Mouse (Mus musculus) stomach, embryonic 14.5 days (tissue): Measurements from ENCODE around the gene Sv2c. TPM values are rescaled to one million over a fixed set of nuclear protein-coding genes. Genes with fewer than 3 reads are reported as not detected.

Experiments used
- ATAC-seq: fragments of 200-750 bp; cut with Nextera tagmentation; 2 replicates; pipeline ENCODE4 v1.8.0; 2017; ENCODE audit warnings: low read depth, moderate TSS enrichment; ENCODE audit not compliant: insufficient number of reproducible peaks, insufficient read depth, low FRiP score
- H3K27ac ChIP-seq: fragments of 300-500 bp; sonication (generic); 2 replicates; pipeline ENCODE4 v1.5.1; 2014; ENCODE audit warnings: mild to moderate bottlenecking, low read length, moderate library complexity, mixed read lengths
- H3K27me3 ChIP-seq: fragments of 300-500 bp; sonication (generic); 2 replicates; pipeline ENCODE4 v1.6.1; 2014; ENCODE audit warnings: low read length, control low read depth, mixed read lengths; ENCODE audit not compliant: control insufficient read depth, insufficient read depth
- H3K36me3 ChIP-seq: fragments of 300-500 bp; sonication (generic); 2 replicates; pipeline ENCODE4 v1.6.1; 2014; ENCODE audit warnings: mild to moderate bottlenecking, control low read depth, low read length, moderate library complexity, mixed read lengths; ENCODE audit not compliant: control insufficient read depth, insufficient read depth
- H3K4me1 ChIP-seq: fragments of 300-500 bp; sonication (generic); 2 replicates; pipeline ENCODE4 v1.6.1; 2014; ENCODE audit warnings: low read length, control low read depth, mixed read lengths; ENCODE audit not compliant: control insufficient read depth, insufficient read depth
- H3K4me2 ChIP-seq: fragments of 300-500 bp; sonication (generic); replicated peaks from 2 replicates; pipeline ENCODE4 v1.6.1; 2014; ENCODE audit warnings: low read depth, low read length, control low read depth
- H3K4me3 ChIP-seq: fragments of 300-500 bp; sonication (generic); 2 replicates; pipeline ENCODE4 v1.5.1; 2014; ENCODE audit warnings: low read depth, low read length, control low read depth
- H3K9ac ChIP-seq: fragments of 300-500 bp; sonication (generic); replicated peaks from 2 replicates; pipeline ENCODE4 v1.6.1; 2014; ENCODE audit warnings: low read depth, mild to moderate bottlenecking, control low read depth, low read length, moderate library complexity, mixed read lengths
- H3K9me3 ChIP-seq: fragments of 300-500 bp; sonication (generic); 2 replicates; pipeline ENCODE4 v1.6.1; 2016; ENCODE audit warnings: low read depth, low read length, control low read depth; ENCODE audit not compliant: control insufficient read depth
- WGBS: fragments of 180-500 bp; shearing (Covaris S2); extraction: QIAGEN DNeasy Blood & Tissue Kit; methylation state at CpG from one replicate; pipeline ENCODE4 v1.1.7; 2014; 5-methylcytosine and 5-hydroxymethylcytosine counted together
- polyA plus RNA-seq: library from polyadenylated mRNA; unstranded; fragments of >200 nt; fragmentation: Nextera tagmentation; extraction: Ambion mirVana; gene quantifications from 2 replicates; pipeline ENCODE4 v1.2.1, GENCODE M21; 2014

The Sv2c gene
- 2.7 and 4.0 TPM in 2 replicates for polyA plus RNA-seq

DNA sequence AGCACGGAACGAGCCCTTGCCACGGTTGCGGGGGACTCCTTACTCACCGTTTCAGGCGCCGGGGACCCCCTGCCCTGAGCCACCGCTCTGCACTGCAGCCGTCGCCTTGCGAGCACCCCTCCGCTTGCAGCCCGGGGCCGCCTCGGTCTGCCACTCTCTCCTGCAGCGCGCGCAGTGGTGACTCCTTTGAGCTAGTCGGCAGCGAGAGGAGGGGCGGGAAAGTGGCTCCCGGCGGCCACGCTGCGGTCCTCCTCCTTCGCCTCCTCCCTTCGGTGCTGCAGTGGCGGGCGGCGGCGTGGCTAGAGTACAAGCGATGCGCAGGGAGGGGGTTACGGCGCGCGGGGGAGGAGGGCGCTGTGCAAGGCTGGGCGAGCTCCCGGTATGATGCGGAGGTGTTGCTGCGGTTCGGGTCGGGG lies at the start of gene Sv2c:
Gene Sv2c (minus strand): TSS at position 177 of the 416 bp plus-strand sequence.
- Histone ChIP-seq H3K4me2 (peak within 1 kb of the TSS; percentile 74), H3K4me1 (0 out of 2 replicates have a peak, but pooled peaks cover 5% of the 10 kb centered on the region), H3K9me3 (no peaks in the 10 kb centered on the region), H3K36me3 (no peaks in the 10 kb centered on the region), H3K9ac (no peak within 1 kb of the TSS), H3K27me3 (peaks cover 29% of the 10 kb centered on the region), H3K4me3 (peak within 1 kb of the TSS; percentile 43), H3K27ac (no peak within 1 kb of the TSS)
- WGBS: under 1% methylated on average over 42 of the region's 44 CpGs
- ATAC-seq: peak; percentile 57

DNA sequence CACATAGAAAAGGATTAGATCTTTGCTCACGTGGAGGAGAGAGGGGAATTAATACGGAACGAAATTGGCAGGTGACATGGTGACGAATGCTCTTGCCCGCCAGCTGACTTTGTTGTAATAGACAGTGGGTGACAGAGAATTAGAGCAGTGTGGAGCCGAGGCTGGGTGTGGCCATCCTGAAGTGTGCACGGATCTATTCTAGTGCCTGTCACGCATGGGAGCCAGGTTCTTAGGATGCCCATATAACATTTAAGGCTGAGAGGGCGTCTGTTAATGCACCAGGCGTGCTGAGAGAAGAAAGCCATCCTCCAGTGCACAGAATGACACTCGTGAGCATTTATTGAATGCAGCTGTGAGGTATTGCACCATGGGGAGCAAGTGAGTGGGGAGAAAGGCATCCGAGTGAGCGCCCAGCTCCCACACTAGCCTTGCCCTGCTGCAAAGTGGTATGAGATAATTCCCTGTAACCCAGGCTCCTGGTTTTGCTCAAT lies 48.3 kb upstream of the Sv2c start:
- H3K4me3 ChIP-seq: no peak overlapping the region
- no peak overlapping the region for H3K27ac ChIP-seq
- no peak for ATAC-seq
- WGBS: 73% methylated on average over 13 of the region's 13 CpGs
- H3K27me3 ChIP-seq: no peaks in the 10 kb centered on the region
- no peak overlapping the region for H3K9ac ChIP-seq
- no peak overlapping the region for H3K4me2 ChIP-seq
- no peaks in the 10 kb centered on the region for H3K4me1 ChIP-seq
- no peaks in the 10 kb centered on the region for H3K9me3 ChIP-seq
- no peaks in the 10 kb centered on the region for H3K36me3 ChIP-seq

DNA sequence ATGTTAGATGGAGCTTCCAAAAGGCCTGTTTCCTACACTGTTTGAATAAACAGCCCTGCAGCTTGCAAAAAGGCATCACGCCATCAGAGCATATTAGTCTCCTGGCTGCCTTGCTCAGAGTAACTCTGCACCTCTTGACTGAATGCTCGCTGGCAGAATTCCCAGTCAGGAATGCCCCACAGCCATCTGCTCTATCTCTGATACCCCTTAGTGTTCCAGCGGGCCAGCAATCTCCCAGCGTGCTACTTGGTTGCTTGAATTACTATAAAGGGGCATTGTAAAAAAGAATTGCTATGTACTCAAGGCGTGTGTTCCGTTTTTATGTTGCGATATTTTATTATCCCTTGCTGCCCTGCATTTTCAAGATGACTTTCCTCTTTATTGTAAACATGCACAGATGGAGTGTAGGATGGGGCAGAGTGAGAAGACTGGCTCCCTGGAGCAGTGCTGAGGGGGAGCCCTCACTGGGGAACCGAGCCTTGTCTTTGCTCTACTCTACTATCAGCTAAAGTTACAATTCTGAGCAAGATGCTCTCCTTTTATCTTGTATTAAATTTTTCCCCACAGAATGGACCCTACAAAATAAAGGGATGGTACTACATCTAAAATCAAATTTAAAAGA lies 43.3 kb upstream of the Sv2c start:
- Histone ChIP-seq H3K27ac (no peak overlapping the region; the same call in 1 of the 2 replicates), H3K9ac (no peak overlapping the region), H3K9me3 (no peaks in the 10 kb centered on the region), H3K4me3 (no peak overlapping the region), H3K4me2 (no peak overlapping the region), H3K27me3 (no peaks in the 10 kb centered on the region), H3K4me1 (no peaks in the 10 kb centered on the region), H3K36me3 (no peaks in the 10 kb centered on the region)
- peak; percentile 61; the same call in 1 of the 2 replicates for ATAC-seq
- WGBS: 41% methylated on average over 8 of the region's 8 CpGs

DNA sequence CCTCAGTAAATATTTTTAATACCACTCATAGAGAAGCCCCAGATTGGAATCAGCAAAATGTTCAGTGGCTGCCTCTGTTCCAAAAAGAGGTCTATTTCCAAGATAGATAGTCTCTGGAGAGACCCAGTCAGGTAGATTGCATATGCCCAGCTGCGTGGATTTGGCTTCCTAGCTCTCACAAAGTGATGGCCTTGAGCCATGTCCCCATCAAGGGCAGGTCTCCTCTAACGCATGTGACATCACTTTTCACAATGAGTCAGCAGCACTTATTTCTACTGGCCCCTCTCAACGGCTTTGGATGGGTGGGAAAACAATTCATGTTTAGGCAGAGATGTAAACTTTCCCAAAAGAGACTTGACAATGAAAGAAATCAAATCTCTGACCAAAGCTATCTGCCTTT lies 41.3 kb upstream of the Sv2c start:
- Histone ChIP-seq H3K27me3 (no peaks in the 10 kb centered on the region), H3K9me3 (no peaks in the 10 kb centered on the region), H3K4me3 (no peak overlapping the region), H3K36me3 (no peaks in the 10 kb centered on the region), H3K4me2 (no peak overlapping the region), H3K9ac (no peak overlapping the region), H3K4me1 (no peaks in the 10 kb centered on the region), H3K27ac (no peak overlapping the region)
- no peak for ATAC-seq
- WGBS: 64% methylated on average over 3 of the region's 3 CpGs

DNA sequence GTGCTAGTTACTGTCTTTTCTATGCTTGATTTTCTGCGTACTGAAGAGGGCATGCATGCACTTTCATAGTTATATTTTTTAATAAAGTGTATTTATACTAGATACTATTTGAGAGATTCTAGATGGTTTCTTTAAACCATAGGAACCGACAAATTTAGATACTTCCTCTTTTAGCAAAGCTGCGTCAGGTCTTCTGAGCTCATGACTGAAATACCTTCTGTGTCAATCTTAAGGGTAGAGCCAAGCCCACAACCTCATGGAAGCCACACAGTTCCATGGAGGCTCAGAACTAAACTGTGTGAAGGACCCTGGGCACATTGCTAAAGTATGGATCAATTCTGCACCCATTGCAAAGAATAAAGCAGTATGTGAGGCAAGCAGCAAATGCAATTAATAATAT lies 39.9 kb upstream of the Sv2c start:
- Histone ChIP-seq H3K27me3 (no peaks in the 10 kb centered on the region), H3K4me3 (no peak overlapping the region), H3K4me1 (no peaks in the 10 kb centered on the region), H3K27ac (no peak overlapping the region), H3K4me2 (no peak overlapping the region), H3K36me3 (no peaks in the 10 kb centered on the region), H3K9me3 (no peaks in the 10 kb centered on the region), H3K9ac (no peak overlapping the region)
- 85% methylated on average over 3 of the region's 3 CpGs for WGBS
- no peak for ATAC-seq

DNA sequence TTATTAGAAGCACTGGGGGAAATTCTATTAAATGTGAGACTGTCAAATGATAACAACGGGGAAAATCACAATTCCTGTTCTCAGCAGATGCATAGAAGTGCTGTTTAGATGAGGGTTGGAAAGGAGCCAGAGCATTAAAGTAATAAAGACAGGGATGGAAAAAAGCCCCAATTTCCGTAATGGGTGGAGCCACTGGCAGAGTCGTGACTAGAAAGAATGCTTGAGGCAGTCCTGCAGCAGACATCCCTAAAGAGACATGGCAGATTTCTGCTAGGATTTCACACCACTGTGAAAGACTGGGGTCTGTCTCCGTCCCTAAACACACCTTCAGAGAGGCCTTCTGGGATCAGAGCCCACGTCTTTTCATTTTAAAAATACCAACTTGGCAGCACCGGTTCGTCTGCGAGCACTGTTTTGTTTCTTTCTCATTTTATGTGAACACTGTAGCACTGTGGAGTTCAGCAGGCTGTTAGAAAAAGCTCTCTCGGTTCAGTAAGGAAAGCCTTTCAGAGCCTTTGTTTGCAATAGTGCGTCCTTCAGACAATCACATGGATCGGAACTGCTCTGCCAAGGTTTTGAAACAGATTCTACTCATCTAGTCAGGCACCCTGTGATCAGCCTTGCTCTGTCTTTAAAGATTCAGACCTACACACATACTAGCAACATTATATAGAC lies 36.8 kb upstream of the Sv2c start:
- Histone ChIP-seq H3K4me1 (no peaks in the 10 kb centered on the region), H3K9me3 (no peaks in the 10 kb centered on the region), H3K4me3 (no peak overlapping the region), H3K9ac (no peak overlapping the region), H3K27me3 (no peaks in the 10 kb centered on the region), H3K4me2 (peak overlapping the region; percentile 21; the same call in 1 of the 2 replicates), H3K27ac (peak overlapping the region; percentile 13; the same call in 1 of the 2 replicates), H3K36me3 (no peaks in the 10 kb centered on the region)
- no peak for ATAC-seq
- 35% methylated on average over 11 of the region's 11 CpGs for WGBS

DNA sequence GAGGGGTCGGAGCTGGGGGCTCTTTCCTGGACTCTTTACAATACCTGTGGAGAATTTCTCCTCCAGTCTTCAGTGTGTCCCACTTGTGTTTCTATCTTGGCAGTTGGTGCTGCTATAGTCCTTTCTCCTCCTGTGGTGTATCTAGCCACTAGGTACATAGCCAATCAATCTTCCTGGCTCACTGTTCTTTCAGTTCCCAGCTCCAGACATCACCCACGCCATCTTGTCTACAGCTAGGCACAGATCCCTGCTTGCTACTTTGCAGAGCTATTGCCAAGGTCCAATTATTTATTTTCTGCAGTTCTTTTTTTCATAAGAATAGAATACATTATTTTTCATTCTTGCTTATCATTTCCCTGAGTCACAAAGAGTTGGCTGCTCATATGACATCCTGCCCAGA lies 34.2 kb upstream of the Sv2c start:
- no peaks in the 10 kb centered on the region for H3K27me3 ChIP-seq
- H3K4me1 ChIP-seq: no peaks in the 10 kb centered on the region
- no peak overlapping the region for H3K9ac ChIP-seq
- H3K4me2 ChIP-seq: no peak overlapping the region
- 65% methylated on average over 2 of the region's 2 CpGs for WGBS
- H3K27ac ChIP-seq: no peak overlapping the region
- no peak for ATAC-seq
- no peak overlapping the region for H3K4me3 ChIP-seq
- H3K36me3 ChIP-seq: no peaks in the 10 kb centered on the region
- no peaks in the 10 kb centered on the region for H3K9me3 ChIP-seq

DNA sequence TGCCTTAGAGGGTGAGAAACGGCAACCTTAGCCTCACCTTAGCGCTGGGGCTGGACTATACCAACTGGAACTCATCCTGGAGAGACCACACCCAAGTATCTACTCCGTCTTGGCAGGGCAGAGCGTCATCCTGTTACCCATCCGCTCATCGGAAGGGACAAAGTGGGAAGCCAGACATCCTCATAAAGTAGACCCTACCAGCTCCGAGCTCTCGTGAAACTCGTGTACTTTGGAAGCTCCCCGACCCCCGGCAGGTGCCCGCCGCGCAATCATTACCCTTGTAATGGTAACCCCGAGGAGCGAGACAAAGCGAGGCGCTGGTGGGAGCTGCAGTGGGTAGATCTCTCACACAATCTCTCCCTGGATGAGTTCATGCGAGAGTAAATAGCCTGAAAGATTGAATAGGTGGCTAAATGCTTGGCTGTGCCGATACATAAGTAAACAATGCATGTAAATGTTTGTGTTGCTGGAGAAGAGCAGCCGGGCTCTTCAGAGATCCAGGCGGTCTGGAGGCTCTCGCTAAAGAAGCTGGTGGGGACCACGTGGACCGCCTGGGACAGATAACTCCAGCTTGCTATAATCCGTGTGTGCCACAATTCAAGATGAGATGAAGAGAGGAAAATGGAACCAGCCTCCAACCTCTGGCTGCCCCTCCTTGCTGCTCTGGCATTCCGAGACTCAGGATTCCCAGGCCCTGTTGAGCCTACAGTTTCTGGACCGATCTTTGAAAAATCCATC lies 1.2 kb upstream of the Sv2c start:
- H3K4me3 ChIP-seq: peak overlapping the region; percentile 43
- no peaks in the 10 kb centered on the region for H3K36me3 ChIP-seq
- H3K9me3 ChIP-seq: no peaks in the 10 kb centered on the region
- H3K27ac ChIP-seq: no peak overlapping the region
- ATAC-seq: no peak
- H3K4me2 ChIP-seq: peak overlapping the region; percentile 74
- 4% methylated on average over 28 of the region's 28 CpGs for WGBS
- H3K9ac ChIP-seq: no peak overlapping the region
- 0 out of 2 replicates have a peak, but pooled peaks cover 5% of the 10 kb centered on the region for H3K4me1 ChIP-seq
- H3K27me3 ChIP-seq: peaks cover 29% of the 10 kb centered on the region
